Mouse (Mus musculus) megakaryocyte, embryonic 14.5 days (primary cell): ENCODE measurements around the gene A830018L16Rik.

Source experiments
- FLI1 ChIP-seq: IDR thresholded peaks from 2 replicates; pipeline ENCODE4 v1.6.1; 2012; ENCODE audit warnings: low read length, inconsistent platforms, mixed read lengths
- GATA1 ChIP-seq: IDR thresholded peaks from 3 replicates; pipeline ENCODE4 v1.6.1; 2012; ENCODE audit warnings: mixed read lengths, low read length, inconsistent platforms, borderline replicate concordance

- TF ChIP-seq GATA1 (no peak), FLI1 (no peak)
These were observed 374.4 kb downstream of the A830018L16Rik start for GRCm38 (mm10) chr1:11788264-11788663.
